Mouse (Mus musculus) hindbrain, postnatal 0 days (tissue): ENCODE results near the gene Gm3233. TPM values are rescaled to one million over a fixed set of nuclear protein-coding genes. Genes with fewer than 3 reads are reported as not detected.
"Not testable (repeated sequence)": the region's sequence is repeated elsewhere in the genome, so short reads cannot be mapped to it uniquely, and the experiment has no call there.

Experiments used
- ATAC-seq: fragments of 200-750 bp; cut with Nextera tagmentation; 2 replicates; pipeline ENCODE4 v1.8.0; 2017; ENCODE audit warnings: mild to moderate bottlenecking, moderate TSS enrichment, moderate library complexity
- DNase-seq: peaks from one replicate; pipeline ENCODE4 v3.0.0-alpha.2; 2015; ENCODE audit warnings: low spot score
- H3K27ac ChIP-seq: fragments of 300-500 bp; sonication (generic); 2 replicates; pipeline ENCODE4 v1.5.1; 2014; ENCODE audit warnings: mild to moderate bottlenecking
- H3K27me3 ChIP-seq: fragments of 300-500 bp; sonication (generic); 2 replicates; pipeline ENCODE4 v1.6.1; 2014; ENCODE audit warnings: low read length, mixed read lengths; ENCODE audit not compliant: insufficient read depth
- H3K36me3 ChIP-seq: fragments of 300-500 bp; sonication (generic); 2 replicates; pipeline ENCODE4 v1.6.1; 2014; ENCODE audit warnings: low read length, mixed read lengths; ENCODE audit not compliant: insufficient read depth
- H3K4me1 ChIP-seq: fragments of 300-500 bp; sonication (generic); 2 replicates; pipeline ENCODE4 v1.6.1; 2014; ENCODE audit warnings: antibody characterized with exemption, low read length, mixed read lengths; ENCODE audit not compliant: insufficient read depth
- H3K4me2 ChIP-seq: fragments of 300-500 bp; sonication (generic); 2 replicates; pipeline ENCODE4 v1.6.1; 2014; ENCODE audit warnings: low read depth, mild to moderate bottlenecking, low read length, moderate library complexity, mixed read lengths
- H3K4me3 ChIP-seq: fragments of 300-500 bp; sonication (generic); 2 replicates; pipeline ENCODE4 v1.5.1; 2014; ENCODE audit warnings: low read length
- H3K9ac ChIP-seq: fragments of 300-500 bp; sonication (generic); replicated peaks from 2 replicates; pipeline ENCODE4 v1.6.1; 2014; ENCODE audit warnings: mild to moderate bottlenecking, low read length, moderate library complexity, mixed read lengths
- H3K9me3 ChIP-seq: fragments of 300-500 bp; sonication (generic); 2 replicates; pipeline ENCODE4 v1.6.1; 2016; ENCODE audit warnings: low read length, mixed read lengths
- CTCF ChIP-seq: IDR thresholded peaks from 2 replicates; pipeline ENCODE4 v1.5.1; 2016; ENCODE audit warnings: antibody characterized with exemption, control low read depth, low read depth
- WGBS: fragments of 180-500 bp; shearing (Covaris S2); extraction: QIAGEN DNeasy Blood & Tissue Kit; methylation state at CpG from one replicate; pipeline ENCODE4 v1.1.7; 2014; 5-methylcytosine and 5-hydroxymethylcytosine counted together
- polyA plus RNA-seq: library from polyadenylated mRNA; unstranded; fragments of >200 nt; fragmentation: Nextera tagmentation; extraction: Ambion mirVana; gene quantifications from 2 replicates; pipeline ENCODE4 v1.2.1, GENCODE M21; 2015
- total RNA-seq: library from RNA; depleted of rRNA; stranded (reverse); fragments of >200 nt; gene quantifications from 2 replicates; pipeline ENCODE4 v1.2.3, GENCODE M21; 2014; rRNA removed

The Gm3233 gene
- total and polyA plus RNA-seq, 2 experiments from 2014 or later = not detected

DNA sequence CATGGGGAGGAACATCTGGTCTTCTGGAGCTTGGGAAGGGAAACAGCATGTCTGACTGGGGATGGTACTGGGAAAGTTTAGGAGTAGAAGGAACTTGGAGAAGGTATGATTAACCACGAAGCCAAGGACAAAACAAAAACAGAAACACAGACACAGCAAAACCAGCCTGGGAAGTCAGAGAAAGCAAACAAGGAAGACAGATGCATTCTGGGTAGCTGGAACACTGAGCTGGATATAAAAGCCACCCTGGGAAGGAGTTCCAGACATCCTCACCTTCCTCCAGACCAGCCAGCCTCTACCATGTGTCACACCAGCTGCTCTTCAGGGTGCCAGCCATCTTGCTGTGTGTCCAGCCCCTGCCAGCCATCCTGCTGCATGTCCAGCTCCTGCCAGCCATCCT, 44.0 kb downstream of the Gm3233 start, which contains the start of gene Gm10142:
Gm10142 (plus strand) TSS at position 301 of the 400 bp plus-strand sequence.
- ATAC-seq (no peak), DNase-seq (no peak)
- WGBS = 88% methylated on average over 1 of the region's 1 CpGs
- Histone ChIP-seq H3K27me3 (no peaks in the 10 kb centered on the region), H3K36me3 (no peaks in the 10 kb centered on the region), H3K4me2 (no peak within 1 kb of the TSS), H3K27ac (no peak within 1 kb of the TSS), H3K9ac (no peak within 1 kb of the TSS), H3K9me3 (0 out of 2 replicates have a peak, but pooled peaks cover 2% of the 10 kb centered on the region), H3K4me1 (no peaks in the 10 kb centered on the region), H3K4me3 (no peak within 1 kb of the TSS)
- TF ChIP-seq CTCF = no peak

GRCm38 (mm10) chr10:77713734-77714133, 45.7 kb downstream of the Gm3233 start:
- no peak for TF ChIP-seq CTCF
- 65% methylated on average over 4 of the region's 4 CpGs for WGBS
- no peaks in the 10 kb centered on the region for H3K36me3 ChIP-seq

GRCm38 (mm10) chr10:77711157-77711556, 48.3 kb downstream of the Gm3233 start, which contains the start of gene Gm10024:
Gene Gm10024 (plus strand): TSS chr10:77711457.
- H3K4me1 ChIP-seq, ATAC-seq, H3K27me3 ChIP-seq, H3K27ac ChIP-seq, H3K36me3 ChIP-seq, DNase-seq, H3K9me3 ChIP-seq, H3K4me3 ChIP-seq, H3K9ac ChIP-seq, H3K4me2 ChIP-seq: not testable (repeated sequence)

More at GRCm38 (mm10) chr10:77713734-77714133, 45.7 kb downstream of the Gm3233 start:
- no peak overlapping the region for H3K4me3 ChIP-seq
- H3K27ac ChIP-seq = no peak overlapping the region
- H3K27me3 ChIP-seq = no peaks in the 10 kb centered on the region
- H3K9ac ChIP-seq = no peak overlapping the region
- H3K4me2 ChIP-seq = no peak overlapping the region
- DNase-seq = no peak
- H3K9me3 ChIP-seq = no peaks in the 10 kb centered on the region
- H3K4me1 ChIP-seq = no peaks in the 10 kb centered on the region
- no peak for ATAC-seq

- Histone ChIP-seq H3K9me3 (0 out of 2 replicates have a peak, but pooled peaks cover 5% of the 10 kb centered on the region), H3K4me2 (no peak overlapping the region), H3K27me3 (no peaks in the 10 kb centered on the region), H3K4me1 (no peaks in the 10 kb centered on the region), H3K9ac (no peak overlapping the region), H3K36me3 (no peaks in the 10 kb centered on the region), H3K4me3 (no peak overlapping the region), H3K27ac (no peak overlapping the region)
- ATAC-seq (no peak), DNase-seq (peak; percentile 43)
- TF ChIP-seq CTCF = peak; percentile 44
- WGBS = 86% methylated on average over 3 of the region's 3 CpGs
Measured at GRCm38 (mm10) chr10:77709831-77710230, 49.7 kb downstream of the Gm3233 start.

Other genes starting within 250 kb of the Gm3233 start
Only the 30 nearest of the 32 such genes appear.
- 85.9 and 94.0 TPM in 2 replicates for gene Pttg1ip, start 178.0 kb downstream of the Gm3233 start, total RNA-seq
- gene Pttg1ip, start 178.0 kb downstream of the Gm3233 start, polyA plus RNA-seq = 87.3 and 87.5 TPM in 2 replicates
- 217 and 218 TPM in 2 replicates for gene Sumo3, start 153.6 kb downstream of the Gm3233 start, total RNA-seq
- gene Sumo3, start 153.6 kb downstream of the Gm3233 start, polyA plus RNA-seq = 330 and 348 TPM in 2 replicates
- 4.0 TPM in 1 of 2 replicates, not detected in the other for gene Gm49325, start 153.5 kb downstream of the Gm3233 start, total RNA-seq
- gene Gm49325, start 153.5 kb downstream of the Gm3233 start, polyA plus RNA-seq = 11.1 and 12.8 TPM in 2 replicates
- gene Ube2g2, start 137.4 kb downstream of the Gm3233 start, total RNA-seq = 45.1 and 48.3 TPM in 2 replicates
- gene Ube2g2, start 137.4 kb downstream of the Gm3233 start, polyA plus RNA-seq = 65.8 and 73.8 TPM in 2 replicates
- gene Tspear, start 73.1 kb downstream of the Gm3233 start, total RNA-seq = 0.42 and 4.4 TPM in 2 replicates
- gene Tspear, start 73.1 kb downstream of the Gm3233 start, polyA plus RNA-seq = 0.93 and 1.3 TPM in 2 replicates
- gene Gm19402, start 68.9 kb downstream of the Gm3233 start, total RNA-seq = not detected in 2 replicates
- gene Gm19402, start 68.9 kb downstream of the Gm3233 start, polyA plus RNA-seq = not detected in 2 replicates
- not detected in 2 replicates for gene Gm9508, start 62.4 kb downstream of the Gm3233 start, total RNA-seq
- gene Gm9508, start 62.4 kb downstream of the Gm3233 start, polyA plus RNA-seq = not detected in 2 replicates
- not detected in 2 replicates for gene Gm10272, start 53.1 kb downstream of the Gm3233 start, total RNA-seq
- not detected in 2 replicates for gene Gm10272, start 53.1 kb downstream of the Gm3233 start, polyA plus RNA-seq
- gene Gm10024, start 48.2 kb downstream of the Gm3233 start, total RNA-seq = not detected in 2 replicates
- gene Gm10024, start 48.2 kb downstream of the Gm3233 start, polyA plus RNA-seq = not detected in 2 replicates
- gene Gm10142, start 43.9 kb downstream of the Gm3233 start, total RNA-seq = not detected in 2 replicates
- gene Gm10142, start 43.9 kb downstream of the Gm3233 start, polyA plus RNA-seq = not detected in 2 replicates
- gene Krtap12-1, start 39.1 kb downstream of the Gm3233 start, total RNA-seq = not detected in 2 replicates
- gene Krtap12-1, start 39.1 kb downstream of the Gm3233 start, polyA plus RNA-seq = not detected in 2 replicates
- not detected in 2 replicates for gene Gm10100, start 33.2 kb downstream of the Gm3233 start, total RNA-seq
- not detected in 2 replicates for gene Gm10100, start 33.2 kb downstream of the Gm3233 start, polyA plus RNA-seq
- gene Gm18596, start 17.0 kb downstream of the Gm3233 start, total RNA-seq = not detected in 2 replicates
- not detected in 2 replicates for gene Gm18596, start 17.0 kb downstream of the Gm3233 start, polyA plus RNA-seq
- gene Gm9736, start 8.3 kb downstream of the Gm3233 start, total RNA-seq = not detected in 2 replicates
- gene Gm9736, start 8.3 kb downstream of the Gm3233 start, polyA plus RNA-seq = not detected in 2 replicates
- gene Gm3238, start 11.6 kb upstream of the Gm3233 start, total RNA-seq = not detected in 2 replicates
- not detected in 2 replicates for gene Gm3238, start 11.6 kb upstream of the Gm3233 start, polyA plus RNA-seq
- not detected in 2 replicates for gene Gm7138, start 17.3 kb upstream of the Gm3233 start, total RNA-seq
- not detected in 2 replicates for gene Gm7138, start 17.3 kb upstream of the Gm3233 start, polyA plus RNA-seq
- gene Gm3250, start 22.9 kb upstream of the Gm3233 start, total RNA-seq = not detected in 2 replicates
- gene Gm3250, start 22.9 kb upstream of the Gm3233 start, polyA plus RNA-seq = not detected in 2 replicates
- not detected in 2 replicates for gene Gm7137, start 28.5 kb upstream of the Gm3233 start, total RNA-seq
- not detected in 2 replicates for gene Gm7137, start 28.5 kb upstream of the Gm3233 start, polyA plus RNA-seq
- not detected in 2 replicates for gene Gm9639, start 35.4 kb upstream of the Gm3233 start, total RNA-seq
- gene Gm9639, start 35.4 kb upstream of the Gm3233 start, polyA plus RNA-seq = not detected in 2 replicates
- gene Gm19668, start 39.5 kb upstream of the Gm3233 start, total RNA-seq = not detected in 2 replicates
- not detected in 2 replicates for gene Gm19668, start 39.5 kb upstream of the Gm3233 start, polyA plus RNA-seq
- gene Gm9507, start 52.2 kb upstream of the Gm3233 start, total RNA-seq = not detected in 2 replicates
- gene Gm9507, start 52.2 kb upstream of the Gm3233 start, polyA plus RNA-seq = not detected in 2 replicates
- not detected in 2 replicates for gene Gm2696, start 55.0 kb upstream of the Gm3233 start, total RNA-seq
- gene Gm2696, start 55.0 kb upstream of the Gm3233 start, polyA plus RNA-seq = not detected in 2 replicates
- gene Krtap10-4, start 67.4 kb upstream of the Gm3233 start, total RNA-seq = not detected in 2 replicates
- not detected in 2 replicates for gene Krtap10-4, start 67.4 kb upstream of the Gm3233 start, polyA plus RNA-seq
- gene Krtap10-10, start 76.3 kb upstream of the Gm3233 start, total RNA-seq = not detected in 2 replicates
- gene Krtap10-10, start 76.3 kb upstream of the Gm3233 start, polyA plus RNA-seq = not detected in 2 replicates
- gene Gm36176, start 87.1 kb upstream of the Gm3233 start, total RNA-seq = not detected in 2 replicates
- not detected in 2 replicates for gene Gm36176, start 87.1 kb upstream of the Gm3233 start, polyA plus RNA-seq
- not detected in 2 replicates for gene Gm10318, start 93.2 kb upstream of the Gm3233 start, total RNA-seq
- not detected in 2 replicates for gene Gm10318, start 93.2 kb upstream of the Gm3233 start, polyA plus RNA-seq
- gene Gm3285, start 102.3 kb upstream of the Gm3233 start, total RNA-seq = not detected in 2 replicates
- gene Gm3285, start 102.3 kb upstream of the Gm3233 start, polyA plus RNA-seq = not detected in 2 replicates
- 27.8 and 31.4 TPM in 2 replicates for gene Lrrc3, start 142.9 kb upstream of the Gm3233 start, total RNA-seq
- gene Lrrc3, start 142.9 kb upstream of the Gm3233 start, polyA plus RNA-seq = 22.1 and 24.3 TPM in 2 replicates
- gene Trpm2, start 210.9 kb upstream of the Gm3233 start, total RNA-seq = 6.5 and 9.1 TPM in 2 replicates
- gene Trpm2, start 210.9 kb upstream of the Gm3233 start, polyA plus RNA-seq = 4.6 and 6.8 TPM in 2 replicates
- 72.0 and 75.7 TPM in 2 replicates for gene 1810043G02Rik, start 218.8 kb upstream of the Gm3233 start, total RNA-seq
- 58.5 and 60.4 TPM in 2 replicates for gene 1810043G02Rik, start 218.8 kb upstream of the Gm3233 start, polyA plus RNA-seq